In genomic region chr7:47023530-47023929, GRCm38 (mm10) we compare ENCODE assay signal across 9 mouse cellular contexts. TPM values are rescaled to one million over a fixed set of nuclear protein-coding genes. Genes with fewer than 3 reads are reported as not detected.
A peak's percentile ranks its signal among the peaks of the same experiment; 100 is the strongest.
DNase-seq lines count a peak whose midpoint lies in the region; TF ChIP-seq lines count a peak whose summit lies in the region.
"Had no signal": no experiment of that assay in that cellular context is flagged by ENCODE, and none has a peak within 500 bp of the region (broad histone marks: within the 10 kb centered on the region; RNA-seq: fewer than 3 reads in every experiment).

No protein-coding gene starts in this region.

- H3K27me3 ChIP-seq in MEL (ENCODE audit: control insufficient read depth in 1 of 2, insufficient read depth in 2 of 2, low read length in 2 of 2): no peaks in the 10 kb centered on the region
- peaks cover 13% of the 10 kb centered on the region for H3K27me3 ChIP-seq in forebrain, embryonic 10.5 days (ENCODE audit: poor library complexity, severe bottlenecking)

- DNase-seq in MEL (ENCODE audit: low read depth, low spot score): peak; percentile 77
- DNase-seq in c-Kit-negative CD71-positive TER-119-positive erythroid progenitor cells, embryonic 14.5 days (ENCODE audit: low read depth, low spot score): peak; percentile 47
- peak; percentile 73 for DNase-seq in forebrain, embryonic 10.5 days (ENCODE audit: extremely low spot score, low spot score)
- DNase-seq in heart, postnatal 25 days (ENCODE audit: low spot score): peak; percentile 35
- peak; percentile 84 to 91 for DNase-seq in layer of hippocampus, adult 2 months (ENCODE audit: low spot score in 2 of 2)
- DNase-seq in lung, postnatal 10 days: peak; percentile 91
- DNase-seq in right cerebral cortex, adult 18-20 months: peak; percentile 78
- peak; percentile 74 for DNase-seq in urinary bladder, adult 2 months (ENCODE audit: low spot score)

- peak; percentile 91 to 93 (median 93) for TF ChIP-seq CTCF in MEL (IDR thresholded peaks at IDR 0.05 in 2 of 3, conservative IDR thresholded peaks at IDR 0.05 in 1 of 3; ENCODE audit: control insufficient read depth in 1 of 3, insufficient read depth in 1 of 3, low read depth in 2 of 3, low read length in 3 of 3, poor library complexity in 1 of 3, severe bottlenecking in 1 of 3)
- TF ChIP-seq CTCF in layer of hippocampus, adult 2 months (conservative IDR thresholded peaks at IDR 0.05): peak; percentile 94

- TF ChIP-seq RAD21 in MEL (IDR thresholded peaks at IDR 0.05; ENCODE audit: low read depth, low read length): peak; percentile 92

- H3K79me2 ChIP-seq in MEL (ENCODE audit: control insufficient read depth, insufficient read depth, low read length, poor library complexity): no peaks in the 10 kb centered on the region

- no peak overlapping the region for H3K9ac ChIP-seq in MEL (ENCODE audit: control insufficient read depth, low read depth, low read length, poor library complexity, severe bottlenecking)
- H3K9ac ChIP-seq: liver, embryonic 15.5 days had no signal

- H3K4me3 ChIP-seq in MEL (ENCODE audit: control insufficient read depth in 1 of 2, insufficient read depth in 1 of 2, low read depth in 2 of 2, low read length in 2 of 2): no peak overlapping the region
- no peak overlapping the region for H3K4me3 ChIP-seq in forebrain, embryonic 10.5 days
- no peak overlapping the region for H3K4me3 ChIP-seq in layer of hippocampus, adult 2 months
- H3K4me3 ChIP-seq: liver, embryonic 15.5 days had no signal

- no peaks in the 10 kb centered on the region for H3K36me3 ChIP-seq in MEL (ENCODE audit: control insufficient read depth in 1 of 2, insufficient read depth in 2 of 2, low read length in 2 of 2)
- no peaks in the 10 kb centered on the region for H3K36me3 ChIP-seq in forebrain, embryonic 10.5 days (replicated peaks)
- H3K36me3 ChIP-seq: liver, embryonic 15.5 days had no signal

- intact Hi-C loops in heart, postnatal 25 days (cut with DNase I): loop anchor here (1.0 kb wide), 2 partner anchors 58 to 127 kb away; no protein-coding TSS in a partner anchor

- 20% methylated on average over 6 of the region's 6 CpGs for WGBS in forebrain, embryonic 10.5 days

- no peak for TF ChIP-seq POLR2A in MEL (IDR thresholded peaks at IDR 0.05; ENCODE audit: control insufficient read depth in 1 of 2, insufficient read depth in 1 of 2, low read depth in 1 of 2, low read length in 2 of 2, poor library complexity in 1 of 2)

- H3K4me1 ChIP-seq in MEL (ENCODE audit: control insufficient read depth in 1 of 2, insufficient read depth in 2 of 2, low read length in 2 of 2): no peaks in the 10 kb centered on the region
- peaks cover 11% of the 10 kb centered on the region for H3K4me1 ChIP-seq in forebrain, embryonic 10.5 days
- H3K4me1 ChIP-seq: liver, embryonic 15.5 days had no signal

- no peak overlapping the region for H3K27ac ChIP-seq in MEL (ENCODE audit: control insufficient read depth, low read depth, low read length)
- H3K27ac ChIP-seq in forebrain, embryonic 10.5 days: no peak overlapping the region
- no peak overlapping the region for H3K27ac ChIP-seq in layer of hippocampus, adult 2 months
- H3K27ac ChIP-seq: liver, embryonic 15.5 days had no signal

- no peaks in the 10 kb centered on the region for H3K9me3 ChIP-seq in MEL (replicated peaks; ENCODE audit: insufficient read depth, low read length)
- no peaks in the 10 kb centered on the region for H3K9me3 ChIP-seq in forebrain, embryonic 10.5 days
- H3K9me3 ChIP-seq: liver, embryonic 15.5 days had no signal

- TF ChIP-seq EP300 in MEL (IDR thresholded peaks at IDR 0.05; ENCODE audit: low read depth in 1 of 2, low read length in 2 of 2): no peak

TF ChIP-seq in MEL, 35 proteins besides CTCF, POLR2A, EP300 and RAD21:
- TF ChIP-seq SMC3 (IDR thresholded peaks at IDR 0.05; ENCODE audit: low read depth, low read length) (peak; percentile 90), USF1 (IDR thresholded peaks at IDR 0.05; ENCODE audit: low read depth, low read length) (no peak), ZC3H11A (IDR thresholded peaks at IDR 0.05; ENCODE audit: low read depth, low read length) (peak; percentile 77), ETS1 (IDR thresholded peaks at IDR 0.05; ENCODE audit: low read depth, low read length) (no peak), BHLHE40 (IDR thresholded peaks at IDR 0.05; ENCODE audit: borderline replicate concordance, low read depth, low read length) (0 out of 2 replicates have a peak, but pooled peaks have one; percentile 5)

RNA-seq across cellular contexts. Expression of gene Spty2d1, which starts 15.3 kb away (rescaled TPM):
- 14.9 and 15.1 TPM in 2 replicates for total RNA-seq in MEL (2012; rRNA removed)
- 10 to 100 TPM; 14.4 to 36.9 TPM for polyA plus RNA-seq in MEL (2012; ENCODE audit: insufficient read depth in 1 of 2, insufficient read length in 2 of 2, low read depth in 1 of 2, low replicate concordance in 2 of 2, missing spikeins in 1 of 2)
- 10.9 and 11.4 TPM in 2 replicates for polyA plus RNA-seq in forebrain, embryonic 10.5 days (2016; fragmentation: Nextera tagmentation; extraction: Ambion mirVana)
- total RNA-seq in heart, postnatal 25 days (2021): 1 to 10 TPM; 7.3 to 7.9 TPM
- 10 to 100 TPM; 15.4 to 16.0 TPM for total RNA-seq in layer of hippocampus, adult 2 months (2021)
- polyA plus RNA-seq in urinary bladder, adult 2 months (2012; rRNA removed): 11.5 and 11.7 TPM in 2 replicates

RNA-seq across cellular contexts. Expression of gene Tmem86a, which starts 26.9 kb away (rescaled TPM):
- 0.23 and 0.27 TPM in 2 replicates for total RNA-seq in MEL (2012; rRNA removed)
- polyA plus RNA-seq in MEL (2012; ENCODE audit: insufficient read depth in 1 of 2, insufficient read length in 2 of 2, low read depth in 1 of 2, low replicate concordance in 2 of 2, missing spikeins in 1 of 2): under 1 TPM in 1 of 2 experiments, not detected in 1; 0.54 TPM
- polyA plus RNA-seq in forebrain, embryonic 10.5 days (2016; fragmentation: Nextera tagmentation; extraction: Ambion mirVana): 9.8 and 10.5 TPM in 2 replicates
- 10 to 100 TPM; 23.7 to 31.8 TPM for total RNA-seq in heart, postnatal 25 days (2021)
- 10 to 100 TPM in 1 of 2 experiments, 1 to 10 TPM in 1; 9.8 to 14.0 TPM for total RNA-seq in layer of hippocampus, adult 2 months (2021)
- polyA plus RNA-seq in urinary bladder, adult 2 months (2012; rRNA removed): 15.5 and 23.6 TPM in 2 replicates

RNA-seq across cellular contexts. Expression of gene Gm9999, which starts 40.1 kb away (rescaled TPM):
- not detected in 2 replicates for total RNA-seq in MEL (2012; rRNA removed)
- polyA plus RNA-seq in MEL (2012; ENCODE audit: insufficient read depth in 1 of 2, insufficient read length in 2 of 2, low read depth in 1 of 2, low replicate concordance in 2 of 2, missing spikeins in 1 of 2): not detected
- polyA plus RNA-seq in forebrain, embryonic 10.5 days (2016; fragmentation: Nextera tagmentation; extraction: Ambion mirVana): not detected in 2 replicates
- total RNA-seq in heart, postnatal 25 days (2021): not detected
- not detected for total RNA-seq in layer of hippocampus, adult 2 months (2021)
- polyA plus RNA-seq in urinary bladder, adult 2 months (2012; rRNA removed): not detected in 2 replicates
- polyA plus RNA-seq: liver, embryonic 15.5 days had no signal

Comparison
In these comparisons a context has a peak if more than half of its experiments do, and no peak if none do; other contexts are left out.
1. DNase-seq: peak in every context shown above with its lines; median percentile 91 in lung, postnatal 10 days; 88 in layer of hippocampus, adult 2 months; 78 in right cerebral cortex, adult 18-20 months; 77 in MEL; 74 in urinary bladder, adult 2 months; 73 in forebrain, embryonic 10.5 days; 47 in c-Kit-negative CD71-positive TER-119-positive erythroid progenitor cells, embryonic 14.5 days; 35 in heart, postnatal 25 days.